Mouse (Mus musculus): ENCODE data around the gene Acer3. TPM values are rescaled to one million over a fixed set of nuclear protein-coding genes. Genes with fewer than 3 reads are reported as not detected.

The Acer3 gene
- polyA plus RNA-seq, 1 experiment from 2014 or later, result 21.5 TPM

GRCm38 (mm10) chr7:98354921-98355310 is 33.9 kb upstream of the Acer3 start:
- ATAC-seq (replicated peaks; ENCODE audit: insufficient number of reproducible peaks, low FRiP score, low TSS enrichment, low read depth) (peak; percentile 4; the same call in 1 of the 2 replicates), DNase-seq (ENCODE audit: low spot score) (no peak)
- H3K4me2 ChIP-seq (ENCODE audit: low read depth, low read length), result peak overlapping the region; percentile 19
- peaks cover 12% of the 10 kb centered on the region; the same call in 1 of the 2 replicates for H3K36me3 ChIP-seq (replicated peaks; ENCODE audit: control insufficient read depth, insufficient read depth, low read depth, low read length)
- peaks cover 20% of the 10 kb centered on the region for H3K4me1 ChIP-seq (ENCODE audit: control insufficient read depth, insufficient read depth, low read length)
- 39% methylated on average over 4 of the region's 4 CpGs for WGBS
- H3K4me3 ChIP-seq (ENCODE audit: low read depth, low read length), result no peak overlapping the region
- peak overlapping the region; percentile 76 for H3K27ac ChIP-seq (replicated peaks; ENCODE audit: low read depth, low read length)
- H3K27me3 ChIP-seq (ENCODE audit: control insufficient read depth, insufficient read depth, low read length), result no peaks in the 10 kb centered on the region
- H3K9ac ChIP-seq (replicated peaks; ENCODE audit: low read length), result no peak overlapping the region
- no peaks in the 10 kb centered on the region for H3K9me3 ChIP-seq (replicated peaks; ENCODE audit: control insufficient read depth, low read length)

GRCm38 (mm10) chr7:98354160-98354920 is 33.3 kb upstream of the Acer3 start:
- Histone ChIP-seq H3K9me3 (replicated peaks; ENCODE audit: control insufficient read depth, low read length) (no peaks in the 10 kb centered on the region), H3K4me1 (ENCODE audit: control insufficient read depth, insufficient read depth, low read length) (peaks cover 18% of the 10 kb centered on the region)
- DNase-seq (ENCODE audit: low spot score), result peak; percentile 75

GRCm38 (mm10) chr7:98353616-98354015 is 32.6 kb upstream of the Acer3 start:
- ATAC-seq (replicated peaks; ENCODE audit: insufficient number of reproducible peaks, low FRiP score, low TSS enrichment, low read depth), result no peak
- Histone ChIP-seq H3K9ac (replicated peaks; ENCODE audit: low read length) (no peak overlapping the region), H3K36me3 (replicated peaks; ENCODE audit: control insufficient read depth, insufficient read depth, low read depth, low read length) (peaks cover 12% of the 10 kb centered on the region; the same call in 1 of the 2 replicates), H3K4me2 (ENCODE audit: low read depth, low read length) (no peak overlapping the region), H3K4me1 (ENCODE audit: control insufficient read depth, insufficient read depth, low read length) (peaks cover 18% of the 10 kb centered on the region), H3K27me3 (ENCODE audit: control insufficient read depth, insufficient read depth, low read length) (no peaks in the 10 kb centered on the region), H3K27ac (replicated peaks; ENCODE audit: low read depth, low read length) (peak overlapping the region; percentile 76), H3K4me3 (ENCODE audit: low read depth, low read length) (no peak overlapping the region), H3K9me3 (replicated peaks; ENCODE audit: control insufficient read depth, low read length) (no peaks in the 10 kb centered on the region)
- no peak for DNase-seq (ENCODE audit: low spot score)
- 84% methylated on average over 5 of the region's 5 CpGs for WGBS

More at GRCm38 (mm10) chr7:98354160-98354920, 33.3 kb upstream of the Acer3 start:
- ATAC-seq (replicated peaks; ENCODE audit: insufficient number of reproducible peaks, low FRiP score, low TSS enrichment, low read depth), result peak; percentile 70
- WGBS, result 11% methylated on average over 12 of the region's 12 CpGs
- H3K36me3 ChIP-seq (replicated peaks; ENCODE audit: control insufficient read depth, insufficient read depth, low read depth, low read length), result peaks cover 12% of the 10 kb centered on the region; the same call in 1 of the 2 replicates
- H3K4me3 ChIP-seq (ENCODE audit: low read depth, low read length), result no peak overlapping the region
- H3K27ac ChIP-seq (replicated peaks; ENCODE audit: low read depth, low read length), result peak overlapping the region; percentile 76
- H3K4me2 ChIP-seq (ENCODE audit: low read depth, low read length), result peak overlapping the region; percentile 21; the same call in 1 of the 2 replicates
- H3K9ac ChIP-seq (replicated peaks; ENCODE audit: low read length), result no peak overlapping the region; the same call in none of the 2 replicates
- no peaks in the 10 kb centered on the region for H3K27me3 ChIP-seq (ENCODE audit: control insufficient read depth, insufficient read depth, low read length)

GRCm38 (mm10) chr7:98351523-98351922 is 30.5 kb upstream of the Acer3 start:
- peaks cover 12% of the 10 kb centered on the region; the same call in 1 of the 2 replicates for H3K36me3 ChIP-seq (replicated peaks; ENCODE audit: control insufficient read depth, insufficient read depth, low read depth, low read length)
- no peak overlapping the region for H3K9ac ChIP-seq (replicated peaks; ENCODE audit: low read length)
- DNase-seq (ENCODE audit: low spot score) (no peak), ATAC-seq (replicated peaks; ENCODE audit: insufficient number of reproducible peaks, low FRiP score, low TSS enrichment, low read depth) (no peak)
- no peaks in the 10 kb centered on the region for H3K27me3 ChIP-seq (ENCODE audit: control insufficient read depth, insufficient read depth, low read length)
- 92% methylated on average over 3 of the region's 3 CpGs for WGBS
- H3K4me1 ChIP-seq (ENCODE audit: control insufficient read depth, insufficient read depth, low read length), result peaks cover 15% of the 10 kb centered on the region
- H3K9me3 ChIP-seq (replicated peaks; ENCODE audit: control insufficient read depth, low read length), result no peaks in the 10 kb centered on the region
- H3K27ac ChIP-seq (replicated peaks; ENCODE audit: low read depth, low read length), result no peak overlapping the region
- no peak overlapping the region for H3K4me3 ChIP-seq (ENCODE audit: low read depth, low read length)
- no peak overlapping the region for H3K4me2 ChIP-seq (ENCODE audit: low read depth, low read length)

DNA sequence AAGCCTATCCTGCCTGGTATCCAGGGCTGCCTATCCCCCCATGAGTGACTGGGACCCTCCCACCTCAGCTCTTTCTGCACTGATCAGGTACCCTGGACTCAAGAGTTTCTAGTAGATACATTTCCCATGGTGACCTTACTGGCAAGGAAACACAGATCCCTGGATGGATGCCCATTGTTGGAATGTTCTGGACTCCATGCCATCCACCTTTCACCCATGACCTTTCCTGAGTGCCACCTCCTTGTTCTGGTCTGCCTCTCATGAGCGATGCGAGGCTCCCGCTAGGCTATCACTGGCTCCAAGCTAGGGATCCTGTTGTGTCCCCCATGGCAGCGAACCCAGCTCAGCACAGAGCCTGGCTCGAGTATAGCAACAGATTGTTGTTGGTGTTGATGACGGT is 28.8 kb upstream of the Acer3 start:
- peaks cover 4% of the 10 kb centered on the region for H3K4me1 ChIP-seq (ENCODE audit: control insufficient read depth, insufficient read depth, low read length)
- no peak overlapping the region for H3K4me2 ChIP-seq (ENCODE audit: low read depth, low read length)
- no peaks in the 10 kb centered on the region for H3K9me3 ChIP-seq (replicated peaks; ENCODE audit: control insufficient read depth, low read length)
- no peak overlapping the region for H3K9ac ChIP-seq (replicated peaks; ENCODE audit: low read length)
- no peak overlapping the region for H3K27ac ChIP-seq (replicated peaks; ENCODE audit: low read depth, low read length)
- no peak for DNase-seq (ENCODE audit: low spot score)
- peaks cover 12% of the 10 kb centered on the region; the same call in 1 of the 2 replicates for H3K36me3 ChIP-seq (replicated peaks; ENCODE audit: control insufficient read depth, insufficient read depth, low read depth, low read length)
- no peak for ATAC-seq (replicated peaks; ENCODE audit: insufficient number of reproducible peaks, low FRiP score, low TSS enrichment, low read depth)
- no peak overlapping the region for H3K4me3 ChIP-seq (ENCODE audit: low read depth, low read length)
- H3K27me3 ChIP-seq (ENCODE audit: control insufficient read depth, insufficient read depth, low read length), result no peaks in the 10 kb centered on the region
- WGBS, result 97% methylated on average over 6 of the region's 6 CpGs

GRCm38 (mm10) chr7:98349096-98349495 is 28.1 kb upstream of the Acer3 start:
- H3K27ac ChIP-seq (replicated peaks; ENCODE audit: low read depth, low read length), result no peak overlapping the region
- ATAC-seq (replicated peaks; ENCODE audit: insufficient number of reproducible peaks, low FRiP score, low TSS enrichment, low read depth) (no peak), DNase-seq (ENCODE audit: low spot score) (peak; percentile 86)
- no peak overlapping the region for H3K9ac ChIP-seq (replicated peaks; ENCODE audit: low read length)
- 22% methylated on average over 5 of the region's 5 CpGs for WGBS
- no peaks in the 10 kb centered on the region for H3K27me3 ChIP-seq (ENCODE audit: control insufficient read depth, insufficient read depth, low read length)
- no peaks in the 10 kb centered on the region for H3K9me3 ChIP-seq (replicated peaks; ENCODE audit: control insufficient read depth, low read length)
- H3K4me1 ChIP-seq (ENCODE audit: control insufficient read depth, insufficient read depth, low read length), result no peaks in the 10 kb centered on the region
- H3K4me2 ChIP-seq (ENCODE audit: low read depth, low read length), result no peak overlapping the region
- peaks cover 12% of the 10 kb centered on the region; the same call in 1 of the 2 replicates for H3K36me3 ChIP-seq (replicated peaks; ENCODE audit: control insufficient read depth, insufficient read depth, low read depth, low read length)
- H3K4me3 ChIP-seq (ENCODE audit: low read depth, low read length), result no peak overlapping the region

- H3K9me3 ChIP-seq (replicated peaks; ENCODE audit: control insufficient read depth, low read length), result no peaks in the 10 kb centered on the region
- DNase-seq (ENCODE audit: low spot score), result peak; percentile 78
- WGBS, result 56% methylated on average over 7 of the region's 7 CpGs
- H3K4me1 ChIP-seq (ENCODE audit: control insufficient read depth, insufficient read depth, low read length), result no peaks in the 10 kb centered on the region
- H3K4me3 ChIP-seq (ENCODE audit: low read depth, low read length), result no peak overlapping the region
- no peak overlapping the region for H3K4me2 ChIP-seq (ENCODE audit: low read depth, low read length)
- no peak overlapping the region for H3K27ac ChIP-seq (replicated peaks; ENCODE audit: low read depth, low read length)
- H3K36me3 ChIP-seq (replicated peaks; ENCODE audit: control insufficient read depth, insufficient read depth, low read depth, low read length), result peaks cover 12% of the 10 kb centered on the region; the same call in 1 of the 2 replicates
- no peaks in the 10 kb centered on the region for H3K27me3 ChIP-seq (ENCODE audit: control insufficient read depth, insufficient read depth, low read length)
- H3K9ac ChIP-seq (replicated peaks; ENCODE audit: low read length), result no peak overlapping the region
- ATAC-seq (replicated peaks; ENCODE audit: insufficient number of reproducible peaks, low FRiP score, low TSS enrichment, low read depth), result no peak
Observed at GRCm38 (mm10) chr7:98348043-98348442, 27.0 kb upstream of the Acer3 start.

GRCm38 (mm10) chr7:98347471-98347870 is 26.5 kb upstream of the Acer3 start:
- Histone ChIP-seq H3K27ac (replicated peaks; ENCODE audit: low read depth, low read length) (no peak overlapping the region), H3K4me3 (ENCODE audit: low read depth, low read length) (no peak overlapping the region), H3K9ac (replicated peaks; ENCODE audit: low read length) (no peak overlapping the region), H3K36me3 (replicated peaks; ENCODE audit: control insufficient read depth, insufficient read depth, low read depth, low read length) (peaks cover 10% of the 10 kb centered on the region; the same call in 1 of the 2 replicates), H3K27me3 (ENCODE audit: control insufficient read depth, insufficient read depth, low read length) (no peaks in the 10 kb centered on the region), H3K4me2 (ENCODE audit: low read depth, low read length) (no peak overlapping the region), H3K9me3 (replicated peaks; ENCODE audit: control insufficient read depth, low read length) (no peaks in the 10 kb centered on the region), H3K4me1 (ENCODE audit: control insufficient read depth, insufficient read depth, low read length) (no peaks in the 10 kb centered on the region)
- DNase-seq (ENCODE audit: low spot score) (no peak), ATAC-seq (replicated peaks; ENCODE audit: insufficient number of reproducible peaks, low FRiP score, low TSS enrichment, low read depth) (no peak)
- 79% methylated on average over 5 of the region's 5 CpGs for WGBS
